Mouse (Mus musculus) thymus, adult 2 months (tissue): Measurements from ENCODE around the gene Arhgap5. TPM values are rescaled to one million over a fixed set of nuclear protein-coding genes. Genes with fewer than 3 reads are reported as not detected.

Experiments used
- DNase-seq: peaks from one replicate; pipeline ENCODE4 v3.0.0; 2021
- H3K27ac ChIP-seq: fragments of 200-500 bp; 2 replicates; pipeline ENCODE4 v1.5.1; 2012; ENCODE audit warnings: low read length, control low read depth; ENCODE audit not compliant: control insufficient read depth, insufficient read depth
- H3K27me3 ChIP-seq: fragments of 200-500 bp; 2 replicates; pipeline ENCODE4 v1.6.1; 2012; ENCODE audit warnings: mild to moderate bottlenecking, low read length, moderate library complexity, mixed read lengths; ENCODE audit not compliant: control insufficient read depth, insufficient read depth
- H3K36me3 ChIP-seq: fragments of 200-500 bp; 2 replicates; pipeline ENCODE4 v1.6.1; 2012; ENCODE audit warnings: mild to moderate bottlenecking, low read length, moderate library complexity; ENCODE audit not compliant: control insufficient read depth, insufficient read depth
- H3K4me1 ChIP-seq: fragments of 200-500 bp; replicated peaks from 2 replicates; pipeline ENCODE4 v1.6.1; 2012; ENCODE audit warnings: low read length; ENCODE audit not compliant: control insufficient read depth, insufficient read depth
- H3K4me3 ChIP-seq: fragments of 200-500 bp; 2 replicates; pipeline ENCODE4 v1.5.1; 2012; ENCODE audit warnings: mild to moderate bottlenecking, low read length, control low read depth, moderate library complexity; ENCODE audit not compliant: control insufficient read depth, insufficient read depth
- CTCF ChIP-seq: fragments of 200-500 bp; IDR thresholded peaks from 2 replicates; pipeline ENCODE4 v1.5.1; 2012; ENCODE audit warnings: mild to moderate bottlenecking, control low read depth, low read length, moderate library complexity, borderline replicate concordance; ENCODE audit not compliant: control insufficient read depth, poor library complexity, insufficient read depth; ENCODE audit errors: extremely low read depth
- POLR2A ChIP-seq: fragments of 200-500 bp; IDR thresholded peaks from 2 replicates; pipeline ENCODE4 v1.6.1; 2012; ENCODE audit warnings: mild to moderate bottlenecking, low read length, control low read depth, moderate library complexity; ENCODE audit not compliant: control insufficient read depth, poor library complexity, insufficient read depth; ENCODE audit errors: extremely low read depth
- WGBS: fragments of 180-500 bp; shearing (Covaris S2); methylation state at CpG from one replicate; pipeline ENCODE4 v1.1.7; 2018; 5-methylcytosine and 5-hydroxymethylcytosine counted together
- polyA plus RNA-seq: library from polyadenylated mRNA; depleted of rRNA; stranded (reverse); fragments of >200 nt; gene quantifications from 2 replicates; pipeline ENCODE4 v1.2.3, GENCODE M21; 2012; rRNA removed

Gene Arhgap5
- polyA plus RNA-seq, 1 experiment = 1.3 TPM

DNA sequence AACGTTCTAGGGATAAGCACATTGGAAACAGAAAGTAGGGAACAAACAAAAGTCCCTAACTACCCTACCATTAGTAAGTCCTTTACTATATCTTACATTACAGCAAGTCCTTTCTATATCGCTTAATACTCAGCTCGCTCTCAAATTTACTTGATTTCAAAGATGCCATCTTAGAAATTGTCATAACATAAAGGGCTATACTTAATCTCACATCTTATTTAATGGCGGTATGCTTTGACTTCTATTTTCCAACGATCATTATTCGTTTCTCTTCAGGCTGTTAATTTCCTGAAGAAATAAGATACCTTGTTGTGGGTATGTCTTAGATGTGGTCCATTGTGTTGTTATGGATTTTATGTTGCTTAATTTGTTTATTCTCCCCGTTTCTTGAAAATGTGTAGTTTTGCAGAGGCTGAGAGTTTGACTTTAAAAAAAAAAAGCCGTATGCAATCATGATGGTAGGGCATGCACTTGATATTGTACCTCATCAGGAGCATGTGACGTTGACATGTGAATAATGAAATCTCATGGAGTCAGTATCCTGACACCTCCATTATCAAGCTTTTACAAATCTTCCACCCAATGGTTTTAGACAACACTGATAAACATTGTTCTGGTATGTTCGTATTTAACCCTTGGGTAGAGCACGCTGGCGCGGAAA, 101.3 kb downstream of the Arhgap5 start:
- WGBS = 47% methylated on average over 13 of the region's 13 CpGs
- Histone ChIP-seq H3K4me3 (peak overlapping the region; percentile 40), H3K27ac (peak overlapping the region; percentile 28; the same call in 1 of the 2 replicates), H3K27me3 (no peaks in the 10 kb centered on the region), H3K4me1 (0 out of 2 replicates have a peak, but pooled peaks cover 5% of the 10 kb centered on the region), H3K36me3 (no peaks in the 10 kb centered on the region)
- DNase-seq = no peak
- TF ChIP-seq CTCF (no peak), POLR2A (no peak)

DNA sequence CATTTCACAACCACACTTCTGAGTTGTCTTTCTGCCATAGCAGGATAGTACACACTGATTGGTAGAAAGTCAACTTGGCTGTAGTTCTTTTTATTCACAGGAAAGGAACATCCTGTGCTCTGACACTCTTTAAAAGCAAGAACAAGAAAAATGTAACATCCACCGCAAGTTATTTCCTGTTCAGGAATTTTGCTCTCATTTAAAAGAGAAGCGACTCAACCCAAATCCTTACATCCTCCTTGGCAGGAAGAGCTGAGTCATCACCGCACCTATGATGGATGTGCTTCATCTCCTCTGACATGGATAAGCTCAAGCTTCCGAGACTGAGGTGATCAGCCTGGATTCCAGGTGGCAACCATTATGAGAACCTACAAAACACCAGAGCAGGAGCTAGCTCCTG, 103.6 kb downstream of the Arhgap5 start:
- 17% methylated on average over 4 of the region's 4 CpGs for WGBS
- no peak overlapping the region for H3K4me3 ChIP-seq
- H3K27ac ChIP-seq = no peak overlapping the region
- TF ChIP-seq POLR2A (no peak), CTCF (no peak)
- H3K36me3 ChIP-seq = no peaks in the 10 kb centered on the region
- 0 out of 2 replicates have a peak, but pooled peaks cover 5% of the 10 kb centered on the region for H3K4me1 ChIP-seq
- no peaks in the 10 kb centered on the region for H3K27me3 ChIP-seq
- DNase-seq = no peak

- 39% methylated on average over 3 of the region's 3 CpGs for WGBS
- no peaks in the 10 kb centered on the region for H3K36me3 ChIP-seq
- no peaks in the 10 kb centered on the region for H3K27me3 ChIP-seq
- no peak overlapping the region for H3K27ac ChIP-seq
- TF ChIP-seq CTCF (no peak), POLR2A (no peak)
- no peaks in the 10 kb centered on the region for H3K4me1 ChIP-seq
- DNase-seq = no peak
- no peak overlapping the region for H3K4me3 ChIP-seq
Observed at GRCm38 (mm10) chr12:52615703-52616102, 111.9 kb downstream of the Arhgap5 start.

DNA sequence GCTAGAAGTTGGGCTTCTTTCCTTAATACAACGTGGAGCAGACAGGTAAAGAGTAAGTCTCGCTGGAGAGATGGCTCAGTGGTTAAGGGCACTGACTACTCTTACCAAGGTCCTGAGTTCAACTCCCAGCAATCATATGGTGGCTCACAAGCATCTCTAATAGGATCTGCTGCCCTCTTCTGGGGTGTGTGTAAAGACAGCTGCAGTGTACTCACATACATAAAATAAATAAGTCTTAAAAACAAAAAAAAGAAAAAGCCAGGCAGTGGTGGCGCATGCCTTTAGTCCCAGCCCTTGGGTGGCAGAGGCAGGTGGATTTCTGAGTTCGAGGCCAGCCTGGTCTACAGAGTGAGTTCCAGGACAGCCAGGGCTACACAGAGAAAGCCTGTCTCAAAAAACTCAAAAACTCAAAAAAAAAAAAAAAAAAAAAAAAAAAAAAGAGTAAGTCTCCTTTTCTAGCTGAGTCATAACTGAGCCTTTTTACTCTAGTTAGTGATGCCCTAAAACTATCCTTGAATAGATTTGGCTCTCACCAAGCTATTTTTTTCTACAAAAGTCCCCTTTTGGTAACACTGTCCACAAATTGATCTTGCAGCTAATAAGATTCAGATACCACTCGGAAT, 114.8 kb downstream of the Arhgap5 start:
- H3K4me3 ChIP-seq = no peak overlapping the region
- H3K4me1 ChIP-seq = no peaks in the 10 kb centered on the region
- WGBS = 89% methylated on average over 5 of the region's 5 CpGs
- DNase-seq = no peak
- no peaks in the 10 kb centered on the region for H3K27me3 ChIP-seq
- H3K27ac ChIP-seq = no peak overlapping the region
- TF ChIP-seq CTCF = no peak
- no peak for TF ChIP-seq POLR2A
- no peaks in the 10 kb centered on the region for H3K36me3 ChIP-seq

DNA sequence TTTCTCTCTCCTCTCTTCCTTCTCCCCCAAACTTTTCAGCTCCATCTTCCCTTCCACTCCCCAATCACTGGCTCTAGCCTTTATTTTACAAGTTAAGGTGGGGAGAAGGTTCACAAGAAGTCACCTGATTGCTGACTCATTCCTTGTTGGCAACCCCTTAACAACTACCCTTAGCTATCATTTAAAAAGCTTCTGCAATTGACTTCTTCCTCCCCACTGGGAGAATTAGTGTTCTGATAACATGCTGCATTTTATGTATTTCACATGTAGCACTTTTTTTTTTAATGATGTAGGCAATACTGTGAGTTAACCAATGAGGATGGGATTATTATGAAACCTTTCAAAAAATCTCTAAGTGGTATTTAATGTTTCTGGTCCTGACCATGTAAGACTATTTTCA, 115.9 kb downstream of the Arhgap5 start:
- no peaks in the 10 kb centered on the region for H3K4me1 ChIP-seq
- H3K27ac ChIP-seq = no peak overlapping the region
- H3K27me3 ChIP-seq = no peaks in the 10 kb centered on the region
- TF ChIP-seq POLR2A (no peak), CTCF (no peak)
- DNase-seq = no peak
- H3K4me3 ChIP-seq = no peak overlapping the region
- no peaks in the 10 kb centered on the region for H3K36me3 ChIP-seq

Other genes with a start within 250 kb of the Arhgap5 start
- gene Akap6, start 195.4 kb downstream of the Arhgap5 start, polyA plus RNA-seq = 0.15 and 0.78 TPM in 2 replicates